In the genomic region with DNA sequence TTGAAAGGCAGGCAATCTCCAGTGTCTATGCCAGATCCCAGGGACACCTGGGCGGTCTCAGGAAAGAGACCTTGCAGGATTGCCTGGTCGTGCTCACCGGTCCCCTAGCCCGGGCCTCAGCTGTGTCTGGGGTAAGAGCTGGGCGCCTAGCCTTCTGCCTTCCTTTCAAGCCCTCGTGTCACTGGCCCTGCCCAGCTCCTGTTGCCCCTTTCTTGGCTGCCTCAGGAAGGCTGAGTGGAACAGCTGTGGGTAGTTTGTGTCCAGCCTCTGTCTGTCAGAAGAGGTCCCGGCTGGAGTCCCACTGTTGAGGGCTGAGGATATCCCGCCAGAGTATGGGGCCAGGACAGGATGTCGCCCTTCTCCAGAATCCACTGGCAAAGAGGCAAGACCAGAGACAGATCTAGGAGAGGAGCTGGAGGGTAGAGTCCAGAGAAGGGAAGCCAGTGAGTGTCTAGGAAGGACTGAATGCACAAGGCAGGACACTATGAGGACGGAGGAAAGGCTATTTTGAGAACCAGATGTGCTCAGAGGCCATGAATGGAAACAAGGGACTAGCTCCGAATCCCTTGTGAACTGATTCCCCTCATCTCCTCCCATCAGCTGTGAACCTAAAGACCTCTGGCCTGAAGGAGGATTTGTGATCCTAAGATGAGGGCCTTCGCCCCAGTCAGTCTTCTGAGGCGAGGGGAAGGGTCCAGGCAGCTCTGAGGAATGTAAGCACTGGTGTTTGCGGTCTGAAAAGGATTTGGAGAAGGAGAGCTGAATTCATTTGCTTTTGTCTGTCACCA, we compare ENCODE assay signal across 10 mouse cellular contexts. TPM values are rescaled to one million over a fixed set of nuclear protein-coding genes. Genes with fewer than 3 reads are reported as not detected.
DNase-seq lines count a peak whose midpoint lies in the region; ATAC-seq and TF ChIP-seq lines count a peak whose summit lies in the region.
"Had no signal": no experiment of that assay in that cellular context is flagged by ENCODE, and none has a peak within 500 bp of the region (broad histone marks: within the 10 kb centered on the region; RNA-seq: fewer than 3 reads in every experiment).

No protein-coding gene starts in this region.

- H3K9me3 ChIP-seq in hindbrain, embryonic 11.5 days (ENCODE audit: control insufficient read depth, low read length), result no peaks in the 10 kb centered on the region
- no peaks in the 10 kb centered on the region for H3K9me3 ChIP-seq in midbrain, embryonic 12.5 days
- H3K9me3 ChIP-seq: megakaryocyte, embryonic 14.5 days had no signal

- H3K27ac ChIP-seq in heart, adult 2 months, result peak overlapping the region; percentile 83
- H3K27ac ChIP-seq in hindbrain, embryonic 11.5 days (ENCODE audit: low read depth, low read length), result peak overlapping the region; percentile 97
- H3K27ac ChIP-seq in midbrain, embryonic 12.5 days (replicated peaks), result peak overlapping the region; percentile 98

- intact Hi-C loops in heart, adult 2 months (cut with DNase I), result loop anchor here (10.0 kb wide), 1 partner anchor 209 kb away; no protein-coding TSS in a partner anchor
- intact Hi-C loops in heart, postnatal 25 days (cut with DNase I), result no loop called here
- intact Hi-C loops in left cerebral cortex, postnatal 36 days (cut with DNase I), result no loop called here
- intact Hi-C loops in left cerebral cortex, postnatal 4 days (cut with DNase I), result loop anchor here (5.0 kb wide), 1 partner anchor 109 kb away; a partner anchor contains a TSS

- peak; percentile 23; the same call in 1 of the 2 replicates for TF ChIP-seq POLR2A in heart, adult 2 months (IDR thresholded peaks at IDR 0.05; ENCODE audit: insufficient read depth, low read depth, low read length)
- TF ChIP-seq POLR2A in brain, embryonic 14.5 days (IDR thresholded peaks at IDR 0.05; ENCODE audit: borderline replicate concordance, extremely low read depth, insufficient read depth, insufficient read length, poor library complexity, severe bottlenecking), result no peak

- peak in 1 of 2 experiments; percentile 27 for DNase-seq in heart, adult 2 months
- DNase-seq in heart, postnatal 25 days (ENCODE audit: low spot score), result no peak
- peak; percentile 42 for DNase-seq in brain, embryonic 14.5 days (ENCODE audit: low read depth)
- DNase-seq in hindbrain, embryonic 11.5 days (ENCODE audit: low spot score), result no peak
- DNase-seq in left cerebral cortex, postnatal 36 days (ENCODE audit: low spot score in 2 of 2), result no peak
- DNase-seq in left cerebral cortex, postnatal 4 days, result no peak
- DNase-seq: cerebellum, postnatal 10 days had no signal

- no peak for TF ChIP-seq EP300 in heart, adult 2 months (IDR thresholded peaks at IDR 0.05; ENCODE audit: insufficient read depth, low read depth, low read length)

- ATAC-seq in hindbrain, embryonic 11.5 days (ENCODE audit: low FRiP score), result peak; percentile 5; the same call in 1 of the 2 replicates
- ATAC-seq in midbrain, embryonic 12.5 days (ENCODE audit: low FRiP score, low read depth), result peak; percentile 7; the same call in 1 of the 2 replicates
- ATAC-seq in erythroblast, adult 5-6 weeks (replicated peaks; ENCODE audit: low FRiP score, poor library complexity, severe bottlenecking), result no peak

- H3K4me3 ChIP-seq in heart, adult 2 months, result peak overlapping the region; percentile 74; the same call in 1 of the 2 replicates
- peak overlapping the region; percentile 86 for H3K4me3 ChIP-seq in hindbrain, embryonic 11.5 days (ENCODE audit: low read depth, low read length)
- peak overlapping the region; percentile 86 for H3K4me3 ChIP-seq in midbrain, embryonic 12.5 days
- H3K4me3 ChIP-seq: megakaryocyte, embryonic 14.5 days had no signal

- TF ChIP-seq CTCF in heart, adult 2 months (IDR thresholded peaks at IDR 0.05), result no peak
- no peak for TF ChIP-seq CTCF in brain, embryonic 14.5 days (IDR thresholded peaks at IDR 0.05; ENCODE audit: borderline replicate concordance, extremely low read depth, insufficient read depth, insufficient read length)

- H3K36me3 ChIP-seq in heart, adult 2 months (ENCODE audit: control insufficient read depth, insufficient read depth, low read length), result no peaks in the 10 kb centered on the region
- peaks cover 8% of the 10 kb centered on the region; the same call in 1 of the 2 replicates for H3K36me3 ChIP-seq in hindbrain, embryonic 11.5 days (ENCODE audit: control insufficient read depth, insufficient read depth, low read length)
- peaks cover 34% of the 10 kb centered on the region for H3K36me3 ChIP-seq in midbrain, embryonic 12.5 days

- H3K79me2 ChIP-seq in heart, adult 2 months (replicated peaks; ENCODE audit: control insufficient read depth, insufficient read depth, low read length), result no peaks in the 10 kb centered on the region

- H3K27me3 ChIP-seq in heart, adult 2 months (ENCODE audit: control insufficient read depth, insufficient read depth, low read length), result no peaks in the 10 kb centered on the region
- H3K27me3 ChIP-seq in hindbrain, embryonic 11.5 days (ENCODE audit: control insufficient read depth, insufficient read depth, low read length), result no peaks in the 10 kb centered on the region
- no peaks in the 10 kb centered on the region for H3K27me3 ChIP-seq in midbrain, embryonic 12.5 days

- peak overlapping the region; percentile 56 for H3K9ac ChIP-seq in heart, adult 2 months (ENCODE audit: low read depth, low read length)
- H3K9ac ChIP-seq in hindbrain, embryonic 11.5 days (ENCODE audit: low read depth, low read length), result peak overlapping the region; percentile 92
- peak overlapping the region; percentile 96 for H3K9ac ChIP-seq in midbrain, embryonic 12.5 days (replicated peaks)

- H3K4me1 ChIP-seq in heart, adult 2 months (ENCODE audit: control insufficient read depth, insufficient read depth, low read length), result peaks cover 7% of the 10 kb centered on the region
- peaks cover 13% of the 10 kb centered on the region for H3K4me1 ChIP-seq in hindbrain, embryonic 11.5 days (replicated peaks; ENCODE audit: control insufficient read depth, insufficient read depth, low read length)
- peaks cover 68% of the 10 kb centered on the region for H3K4me1 ChIP-seq in midbrain, embryonic 12.5 days

- 44% methylated on average over 14 of the region's 14 CpGs for WGBS in heart, adult 2 months
- WGBS in hindbrain, embryonic 11.5 days, result 14% methylated on average over 14 of the region's 14 CpGs
- WGBS in midbrain, embryonic 12.5 days, result 8% methylated on average over 14 of the region's 14 CpGs

- H3K4me2 ChIP-seq in hindbrain, embryonic 11.5 days (replicated peaks; ENCODE audit: low read depth, low read length), result peak overlapping the region; percentile 94
- peak overlapping the region; percentile 75 for H3K4me2 ChIP-seq in midbrain, embryonic 12.5 days (replicated peaks)

RNA-seq across cellular contexts. Expression of a gene that starts 2.9 kb away (rescaled TPM):
- 10 to 100 TPM; 14.7 to 22.8 TPM for total RNA-seq in heart, adult 2 months (2021)
- 6.2 and 10.0 TPM in 2 replicates for polyA plus RNA-seq in heart, adult 2 months (2012; rRNA removed)
- total RNA-seq in heart, postnatal 25 days (2021), result 10 to 100 TPM; 20.9 to 25.1 TPM
- 29.1 and 44.3 TPM in 2 replicates for polyA plus RNA-seq in brain, embryonic 14.5 days (2012; rRNA removed)
- polyA plus RNA-seq in hindbrain, embryonic 11.5 days (2014; fragmentation: Nextera tagmentation; extraction: Ambion mirVana), result 71.6 and 87.9 TPM in 2 replicates
- polyA plus RNA-seq in midbrain, embryonic 12.5 days (2016; fragmentation: Nextera tagmentation; extraction: Ambion mirVana), result 183 and 196 TPM in 2 replicates
- not detected in 2 replicates for total RNA-seq in erythroblast, adult 5-6 weeks (2015; ENCODE audit: low replicate concordance)
- total RNA-seq in erythroblast, adult 5-6 weeks (2017; ENCODE audit: low replicate concordance), result 0.42 TPM in 1 of 2 replicates, not detected in the other
- total RNA-seq in left cerebral cortex, postnatal 36 days (2021), result 1 to 10 TPM; 4.6 to 6.2 TPM
- 10 to 100 TPM; 25.8 to 25.9 TPM for total RNA-seq in left cerebral cortex, postnatal 4 days (2021)

RNA-seq across cellular contexts. Expression of a gene that starts 25.3 kb away (rescaled TPM):
- total RNA-seq in heart, adult 2 months (2021), result under 1 TPM in 1 of 2 experiments, not detected in 1; 0.25 TPM
- polyA plus RNA-seq in heart, adult 2 months (2012; rRNA removed), result not detected in 2 replicates
- not detected for total RNA-seq in heart, postnatal 25 days (2021)
- 20.0 and 33.4 TPM in 2 replicates for polyA plus RNA-seq in brain, embryonic 14.5 days (2012; rRNA removed)
- 738 and 794 TPM in 2 replicates for polyA plus RNA-seq in hindbrain, embryonic 11.5 days (2014; fragmentation: Nextera tagmentation; extraction: Ambion mirVana)
- polyA plus RNA-seq in midbrain, embryonic 12.5 days (2016; fragmentation: Nextera tagmentation; extraction: Ambion mirVana), result 291 and 335 TPM in 2 replicates
- total RNA-seq in erythroblast, adult 5-6 weeks (2015; ENCODE audit: low replicate concordance), result not detected in 2 replicates
- not detected in 2 replicates for total RNA-seq in erythroblast, adult 5-6 weeks (2017; ENCODE audit: low replicate concordance)
- total RNA-seq in left cerebral cortex, postnatal 36 days (2021), result 1 to 10 TPM; 3.4 to 6.0 TPM
- total RNA-seq in left cerebral cortex, postnatal 4 days (2021), result 1 to 10 TPM; 6.9 to 8.2 TPM

RNA-seq across cellular contexts. Expression of a gene that starts 26.2 kb away (rescaled TPM):
- total RNA-seq in heart, adult 2 months (2021), result under 1 TPM in 1 of 2 experiments, not detected in 1; 0.09 TPM
- 0.32 and 0.55 TPM in 2 replicates for polyA plus RNA-seq in heart, adult 2 months (2012; rRNA removed)
- total RNA-seq in heart, postnatal 25 days (2021), result under 1 TPM; 0.14 to 0.26 TPM
- 56.8 and 62.0 TPM in 2 replicates for polyA plus RNA-seq in brain, embryonic 14.5 days (2012; rRNA removed)
- polyA plus RNA-seq in hindbrain, embryonic 11.5 days (2014; fragmentation: Nextera tagmentation; extraction: Ambion mirVana), result 0.21 and 0.82 TPM in 2 replicates
- 0.63 and 1.1 TPM in 2 replicates for polyA plus RNA-seq in midbrain, embryonic 12.5 days (2016; fragmentation: Nextera tagmentation; extraction: Ambion mirVana)
- not detected in 2 replicates for total RNA-seq in erythroblast, adult 5-6 weeks (2015; ENCODE audit: low replicate concordance)
- not detected in 2 replicates for total RNA-seq in erythroblast, adult 5-6 weeks (2017; ENCODE audit: low replicate concordance)
- 100 to 1,000 TPM; 251 to 278 TPM for total RNA-seq in left cerebral cortex, postnatal 36 days (2021)
- total RNA-seq in left cerebral cortex, postnatal 4 days (2021), result 100 to 1,000 TPM; 183 to 192 TPM

RNA-seq across cellular contexts. Expression of a gene that starts 43.3 kb away (rescaled TPM):
- total RNA-seq in heart, adult 2 months (2021), result 1 to 10 TPM; 4.7 to 5.5 TPM
- 17.2 and 18.7 TPM in 2 replicates for polyA plus RNA-seq in heart, adult 2 months (2012; rRNA removed)
- 1 to 10 TPM; 6.0 to 6.1 TPM for total RNA-seq in heart, postnatal 25 days (2021)
- polyA plus RNA-seq in brain, embryonic 14.5 days (2012; rRNA removed), result 41.0 and 55.9 TPM in 2 replicates
- 13.7 and 17.9 TPM in 2 replicates for polyA plus RNA-seq in hindbrain, embryonic 11.5 days (2014; fragmentation: Nextera tagmentation; extraction: Ambion mirVana)
- 23.5 and 24.2 TPM in 2 replicates for polyA plus RNA-seq in midbrain, embryonic 12.5 days (2016; fragmentation: Nextera tagmentation; extraction: Ambion mirVana)
- 0.58 and 1.7 TPM in 2 replicates for total RNA-seq in erythroblast, adult 5-6 weeks (2015; ENCODE audit: low replicate concordance)
- total RNA-seq in erythroblast, adult 5-6 weeks (2017; ENCODE audit: low replicate concordance), result 2.4 and 3.2 TPM in 2 replicates
- total RNA-seq in left cerebral cortex, postnatal 36 days (2021), result 10 to 100 TPM; 16.4 to 23.9 TPM
- total RNA-seq in left cerebral cortex, postnatal 4 days (2021), result 10 to 100 TPM; 17.1 to 17.8 TPM

RNA-seq across cellular contexts. Expression of a gene that starts 43.7 kb away (rescaled TPM):
- total RNA-seq in heart, adult 2 months (2021), result 10 to 100 TPM; 10.6 to 10.9 TPM
- polyA plus RNA-seq in heart, adult 2 months (2012; rRNA removed), result 6.2 and 10.8 TPM in 2 replicates
- total RNA-seq in heart, postnatal 25 days (2021), result 10 to 100 TPM; 12.1 to 12.4 TPM
- polyA plus RNA-seq in brain, embryonic 14.5 days (2012; rRNA removed), result 29.2 and 29.4 TPM in 2 replicates
- polyA plus RNA-seq in hindbrain, embryonic 11.5 days (2014; fragmentation: Nextera tagmentation; extraction: Ambion mirVana), result 42.5 and 55.2 TPM in 2 replicates
- polyA plus RNA-seq in midbrain, embryonic 12.5 days (2016; fragmentation: Nextera tagmentation; extraction: Ambion mirVana), result 78.7 and 79.0 TPM in 2 replicates
- total RNA-seq in erythroblast, adult 5-6 weeks (2015; ENCODE audit: low replicate concordance), result 8.6 and 10.7 TPM in 2 replicates
- 5.6 and 11.6 TPM in 2 replicates for total RNA-seq in erythroblast, adult 5-6 weeks (2017; ENCODE audit: low replicate concordance)
- 10 to 100 TPM; 12.9 to 14.3 TPM for total RNA-seq in left cerebral cortex, postnatal 36 days (2021)
- 10 to 100 TPM; 23.4 to 24.9 TPM for total RNA-seq in left cerebral cortex, postnatal 4 days (2021)

Comparison
In these comparisons a context has a peak if more than half of its experiments do, and no peak if none do; other contexts are left out.
1. intact Hi-C loops: an anchor here in heart, adult 2 months (10.0 kb wide) and left cerebral cortex, postnatal 4 days (5.0 kb wide); none called in heart, postnatal 25 days and left cerebral cortex, postnatal 36 days.
2. RNA of a gene that starts 26.2 kb away (total RNA-seq): 251 to 278 TPM in left cerebral cortex, postnatal 36 days and 183 to 192 TPM in left cerebral cortex, postnatal 4 days; 0.14 to 0.26 TPM in heart, postnatal 25 days, 0.09 TPM in heart, adult 2 months and not detected in erythroblast, adult 5-6 weeks; every median in the first group is over 100 times any median in the second.
3. Peak in every context shown above with its lines, with median percentiles within 50 percentile points of each other: H3K27ac ChIP-seq, H3K4me3 ChIP-seq and H3K9ac ChIP-seq.